Mouse (Mus musculus): ENCODE measurements around the gene Bicc1. TPM values are rescaled to one million over a fixed set of nuclear protein-coding genes. Genes with fewer than 3 reads are reported as not detected.

The Bicc1 gene
- 13.7 and 17.2 TPM in 2 replicates for polyA plus RNA-seq (2016; fragmentation: Nextera tagmentation; extraction: Ambion mirVana)

- H3K9me3 ChIP-seq (replicated peaks), result no peaks in the 10 kb centered on the region
- WGBS, result 1% methylated on average over 40 of the region's 69 CpGs
- H3K9ac ChIP-seq, result peak within 1 kb of the TSS; percentile 76
- H3K36me3 ChIP-seq, result no peaks in the 10 kb centered on the region
- H3K27ac ChIP-seq, result no peak within 1 kb of the TSS
- peak within 1 kb of the TSS; percentile 95 for H3K4me2 ChIP-seq (replicated peaks)
- H3K27me3 ChIP-seq, result peaks cover 19% of the 10 kb centered on the region
- peaks cover 6% of the 10 kb centered on the region; the same call in 1 of the 2 replicates for H3K4me1 ChIP-seq
- H3K4me3 ChIP-seq, result peak within 1 kb of the TSS; percentile 71
- peak; percentile 94 for ATAC-seq (ENCODE audit: low FRiP score)
Measured at GRCm38 (mm10) chr10:71159676-71160235, at the start of gene Bicc1. TSS of gene Bicc1 (minus strand) at chr10:71159700.

DNA sequence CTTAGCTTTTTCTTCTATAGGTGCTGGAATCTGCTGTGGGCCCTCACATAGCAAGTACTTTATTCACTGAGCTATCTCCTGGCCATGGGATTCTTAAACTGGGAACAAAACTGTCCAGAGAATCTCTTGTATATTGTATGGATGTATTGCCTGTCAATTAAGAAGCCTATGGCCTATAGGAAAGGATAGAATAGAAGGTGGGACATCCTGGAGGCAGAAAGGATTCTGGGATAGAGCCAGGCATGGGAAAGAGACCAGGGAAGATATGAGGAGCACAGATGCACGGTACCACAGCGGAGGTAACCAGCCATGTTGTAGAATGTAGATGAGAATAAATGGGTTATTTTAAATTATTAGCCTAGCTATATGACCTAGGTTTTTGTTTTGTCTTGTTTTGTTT is 42.0 kb upstream of the Bicc1 start:
- WGBS, result 92% methylated on average over 2 of the region's 2 CpGs
- H3K9me3 ChIP-seq (replicated peaks), result no peaks in the 10 kb centered on the region
- ATAC-seq (ENCODE audit: low FRiP score), result no peak

DNA sequence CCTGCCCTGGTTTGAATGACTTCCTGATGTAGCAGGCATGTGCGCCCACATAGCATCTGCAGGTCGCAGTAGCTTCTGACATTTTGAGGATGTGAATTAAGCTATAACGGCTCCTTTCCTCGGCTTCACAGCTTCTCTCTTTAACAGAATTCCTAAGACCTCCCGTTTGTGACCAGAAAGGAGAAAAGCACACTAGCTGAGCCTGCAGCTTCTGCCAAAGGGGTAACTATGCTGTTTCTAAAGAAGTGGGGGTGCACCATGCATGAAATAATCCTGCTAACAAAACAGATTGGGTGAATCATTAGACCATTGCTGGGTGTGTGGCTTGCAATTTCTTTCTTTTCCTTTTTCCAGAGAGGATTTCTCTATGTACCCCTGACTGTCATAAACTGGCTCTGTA is 41.5 kb upstream of the Bicc1 start:
- no peak overlapping the region for H3K9ac ChIP-seq
- ATAC-seq (ENCODE audit: low FRiP score), result no peak
- no peak overlapping the region for H3K4me2 ChIP-seq (replicated peaks)
- H3K36me3 ChIP-seq, result no peaks in the 10 kb centered on the region
- H3K4me1 ChIP-seq, result 0 out of 2 replicates have a peak, but pooled peaks cover 3% of the 10 kb centered on the region
- H3K4me3 ChIP-seq, result no peak overlapping the region
- H3K27me3 ChIP-seq, result no peaks in the 10 kb centered on the region
- no peak overlapping the region for H3K27ac ChIP-seq
- H3K9me3 ChIP-seq (replicated peaks), result no peaks in the 10 kb centered on the region
- WGBS, result 72% methylated on average over 5 of the region's 5 CpGs

More for the DNA sequence above, 42.0 kb upstream of the Bicc1 start:
- Histone ChIP-seq H3K36me3 (no peaks in the 10 kb centered on the region), H3K27me3 (no peaks in the 10 kb centered on the region), H3K4me2 (replicated peaks) (no peak overlapping the region), H3K4me1 (0 out of 2 replicates have a peak, but pooled peaks cover 3% of the 10 kb centered on the region), H3K9ac (no peak overlapping the region), H3K4me3 (no peak overlapping the region), H3K27ac (no peak overlapping the region)

DNA sequence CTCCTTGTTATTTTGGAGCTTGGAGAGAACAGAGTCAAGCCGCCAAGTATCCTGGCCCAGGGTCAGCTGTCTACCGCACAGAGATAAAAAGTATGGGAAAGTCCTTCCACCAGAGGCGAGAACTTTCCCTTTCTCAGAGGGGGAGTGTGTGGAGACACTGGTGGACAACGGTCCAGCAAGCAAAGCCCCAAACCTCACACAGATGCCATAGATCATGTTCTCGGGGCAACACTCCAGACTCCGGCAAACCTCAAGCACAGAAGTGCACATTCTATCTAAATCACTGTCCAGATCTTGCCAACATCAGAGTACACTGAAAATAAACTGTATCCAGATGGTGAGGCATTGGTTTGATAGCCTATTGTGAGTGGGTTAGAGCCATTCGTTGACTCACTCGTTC is 39.2 kb upstream of the Bicc1 start:
- Histone ChIP-seq H3K36me3 (no peaks in the 10 kb centered on the region), H3K4me1 (peaks cover 12% of the 10 kb centered on the region), H3K4me2 (replicated peaks) (no peak overlapping the region), H3K4me3 (no peak overlapping the region), H3K9me3 (replicated peaks) (no peaks in the 10 kb centered on the region), H3K27ac (no peak overlapping the region), H3K27me3 (no peaks in the 10 kb centered on the region), H3K9ac (no peak overlapping the region)
- ATAC-seq (ENCODE audit: low FRiP score), result no peak
- WGBS, result 93% methylated on average over 8 of the region's 8 CpGs

DNA sequence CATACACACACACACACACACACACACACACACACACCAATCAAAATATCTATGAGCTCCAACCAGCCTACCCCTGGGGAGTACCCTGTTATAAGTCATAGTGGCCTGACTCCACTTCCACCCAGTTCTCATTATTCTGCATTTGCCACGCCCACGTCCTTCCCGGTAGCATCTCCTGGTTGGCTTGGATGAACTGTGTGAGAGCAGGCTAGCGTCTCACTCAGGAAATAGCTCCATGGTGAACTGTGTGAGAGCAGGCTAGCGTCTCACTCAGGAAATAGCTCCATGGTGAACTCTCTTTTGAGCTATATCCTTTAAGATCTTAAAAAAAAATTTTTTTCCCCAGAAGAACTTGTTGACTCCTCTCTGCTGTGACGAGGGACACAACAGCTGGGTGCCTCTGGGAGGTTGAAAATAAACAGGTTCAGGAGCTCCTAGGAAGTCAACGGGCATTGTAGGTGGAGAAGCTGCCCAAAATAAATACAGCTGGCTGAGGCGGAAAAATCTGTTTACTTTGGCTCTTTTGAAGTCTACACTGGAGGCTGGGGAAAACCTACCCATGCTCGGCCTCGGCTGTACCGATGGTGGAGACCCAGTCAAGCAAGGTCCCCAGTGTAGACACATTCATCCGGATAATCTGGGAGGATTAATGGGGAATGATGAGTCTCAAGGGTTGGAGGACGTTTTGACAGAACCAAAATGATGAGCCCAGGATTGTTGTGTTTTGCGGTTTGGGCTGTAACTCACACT is 37.7 kb upstream of the Bicc1 start:
- Histone ChIP-seq H3K27ac (no peak overlapping the region), H3K36me3 (no peaks in the 10 kb centered on the region), H3K4me2 (replicated peaks) (no peak overlapping the region), H3K9me3 (replicated peaks) (no peaks in the 10 kb centered on the region), H3K4me3 (no peak overlapping the region), H3K27me3 (no peaks in the 10 kb centered on the region), H3K9ac (no peak overlapping the region), H3K4me1 (peaks cover 18% of the 10 kb centered on the region)
- no peak for ATAC-seq (ENCODE audit: low FRiP score)
- 69% methylated on average over 14 of the region's 14 CpGs for WGBS

DNA sequence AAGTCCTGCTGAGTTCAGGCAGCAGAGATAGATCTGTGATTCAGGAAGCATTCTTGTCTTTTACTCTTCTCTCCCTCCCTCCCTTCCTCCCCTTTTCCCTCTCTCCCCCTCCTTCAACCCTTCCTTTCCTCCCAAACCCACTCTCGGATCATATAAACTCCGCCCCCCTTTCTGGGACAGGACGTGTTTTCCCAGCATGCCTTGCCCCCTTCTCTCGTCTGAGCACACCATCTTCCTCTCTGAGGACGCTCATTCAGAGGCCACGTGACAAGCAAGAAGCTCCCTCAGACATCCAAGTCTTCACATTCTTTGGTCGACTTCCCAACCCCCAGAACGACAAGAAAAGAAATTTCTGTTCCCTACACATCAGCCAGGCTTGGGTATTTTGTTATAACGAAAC is 36.0 kb upstream of the Bicc1 start:
- Histone ChIP-seq H3K4me1 (peaks cover 15% of the 10 kb centered on the region), H3K9ac (no peak overlapping the region), H3K4me3 (no peak overlapping the region), H3K9me3 (replicated peaks) (0 out of 2 replicates have a peak, but pooled peaks cover 3% of the 10 kb centered on the region), H3K27me3 (no peaks in the 10 kb centered on the region), H3K27ac (no peak overlapping the region), H3K36me3 (no peaks in the 10 kb centered on the region), H3K4me2 (replicated peaks) (no peak overlapping the region; the same call in 1 of the 2 replicates)
- no peak for ATAC-seq (ENCODE audit: low FRiP score)
- whole genome bisulfite sequencing, result 52% methylated on average over 9 of the region's 9 CpGs

DNA sequence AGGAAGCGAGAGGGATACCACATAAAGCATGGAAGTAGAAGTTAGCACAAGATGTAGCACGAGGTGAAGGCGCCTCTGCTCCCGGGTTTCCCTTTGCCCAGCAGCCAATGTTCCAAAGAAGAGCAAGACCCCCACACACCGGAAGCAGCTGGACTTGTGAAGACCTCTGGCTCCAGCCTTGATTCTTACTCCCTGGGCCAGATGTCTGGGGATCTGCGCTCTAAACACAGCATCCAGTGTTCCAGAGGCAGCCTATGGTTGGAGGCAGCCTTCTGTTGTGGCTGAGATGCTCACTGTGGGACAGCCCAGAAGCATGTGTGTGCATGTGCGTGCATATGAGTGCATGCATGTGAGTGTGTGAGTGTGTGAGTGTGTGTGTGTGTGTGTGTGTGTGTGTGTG is 35.2 kb upstream of the Bicc1 start:
- Histone ChIP-seq H3K4me2 (replicated peaks) (no peak overlapping the region), H3K36me3 (no peaks in the 10 kb centered on the region), H3K4me3 (no peak overlapping the region), H3K9ac (no peak overlapping the region), H3K9me3 (replicated peaks) (0 out of 2 replicates have a peak, but pooled peaks cover 3% of the 10 kb centered on the region), H3K4me1 (peaks cover 15% of the 10 kb centered on the region), H3K27me3 (no peaks in the 10 kb centered on the region), H3K27ac (no peak overlapping the region)
- 81% methylated on average over 7 of the region's 7 CpGs for WGBS
- ATAC-seq (ENCODE audit: low FRiP score), result no peak

DNA sequence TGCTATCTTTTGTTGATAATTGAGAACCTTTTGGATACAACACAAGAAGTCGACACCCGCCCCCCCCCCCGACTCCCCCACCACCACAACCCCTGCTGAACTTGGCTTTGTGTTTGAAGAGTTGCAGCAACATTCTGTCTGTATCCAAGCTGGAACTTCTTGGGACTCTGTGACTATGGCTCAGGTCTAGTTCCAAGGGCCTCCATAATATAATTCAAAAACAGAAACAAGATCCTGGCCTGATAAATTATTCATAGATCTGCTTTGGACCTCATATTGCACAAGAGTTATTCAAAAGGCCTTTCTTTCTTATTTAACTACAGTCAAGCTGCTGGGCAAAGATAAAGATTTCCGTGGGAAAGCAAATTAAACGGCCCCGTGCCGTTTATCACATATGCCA is 33.8 kb upstream of the Bicc1 start:
- 47% methylated on average over 7 of the region's 7 CpGs for WGBS
- H3K27ac ChIP-seq, result 0 out of 2 replicates have a peak overlapping the region, but pooled peaks have one; percentile 52

DNA sequence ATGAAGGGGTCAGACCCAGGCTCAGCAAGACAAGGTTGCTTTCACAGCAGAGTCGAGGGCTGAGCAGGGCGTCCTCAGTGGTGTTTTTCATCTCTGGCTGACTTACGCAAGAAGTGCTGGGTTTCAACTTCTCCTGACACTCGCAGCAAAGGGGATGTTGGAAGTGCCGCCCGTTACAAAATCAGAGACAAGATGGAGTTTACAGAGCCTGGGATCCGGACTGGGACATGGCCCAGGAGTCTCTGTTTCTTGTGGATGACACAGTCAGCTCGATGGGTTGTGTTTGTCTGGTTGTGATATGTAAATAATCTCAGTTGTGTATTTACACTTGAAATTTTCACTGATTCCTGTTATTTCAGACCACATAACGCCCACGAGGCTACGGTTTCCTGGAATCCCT is 33.4 kb upstream of the Bicc1 start:
- 67% methylated on average over 11 of the region's 11 CpGs for WGBS
- no peak overlapping the region for H3K9ac ChIP-seq
- H3K36me3 ChIP-seq, result no peaks in the 10 kb centered on the region

More for the DNA sequence above, 33.8 kb upstream of the Bicc1 start:
- H3K4me1 ChIP-seq, result peaks cover 15% of the 10 kb centered on the region
- H3K9me3 ChIP-seq (replicated peaks), result 0 out of 2 replicates have a peak, but pooled peaks cover 3% of the 10 kb centered on the region
- ATAC-seq (ENCODE audit: low FRiP score), result no peak
- H3K27me3 ChIP-seq, result no peaks in the 10 kb centered on the region
- no peak overlapping the region for H3K4me2 ChIP-seq (replicated peaks)
- H3K4me3 ChIP-seq, result no peak overlapping the region
- H3K9ac ChIP-seq, result no peak overlapping the region
- H3K36me3 ChIP-seq, result no peaks in the 10 kb centered on the region

GRCm38 (mm10) chr10:71188681-71189080 is 29.2 kb upstream of the Bicc1 start:
- 0 out of 2 replicates have a peak, but pooled peaks cover 3% of the 10 kb centered on the region for H3K9me3 ChIP-seq (replicated peaks)
- peaks cover 6% of the 10 kb centered on the region for H3K4me1 ChIP-seq
- no peak overlapping the region for H3K27ac ChIP-seq
- H3K4me2 ChIP-seq (replicated peaks), result no peak overlapping the region
- H3K9ac ChIP-seq, result no peak overlapping the region
- H3K36me3 ChIP-seq, result no peaks in the 10 kb centered on the region
- H3K4me3 ChIP-seq, result no peak overlapping the region
- no peak for ATAC-seq (ENCODE audit: low FRiP score)
- H3K27me3 ChIP-seq, result no peaks in the 10 kb centered on the region
- 84% methylated on average over 4 of the region's 4 CpGs for WGBS

More for the DNA sequence above, 33.4 kb upstream of the Bicc1 start:
- no peak for ATAC-seq (ENCODE audit: low FRiP score)
- Histone ChIP-seq H3K27me3 (no peaks in the 10 kb centered on the region), H3K27ac (peak overlapping the region; percentile 52; the same call in 1 of the 2 replicates), H3K4me1 (peaks cover 15% of the 10 kb centered on the region), H3K9me3 (replicated peaks) (0 out of 2 replicates have a peak, but pooled peaks cover 3% of the 10 kb centered on the region), H3K4me2 (replicated peaks) (no peak overlapping the region), H3K4me3 (no peak overlapping the region)

- no peak for ATAC-seq (ENCODE audit: low FRiP score)
- WGBS, result 78% methylated on average over 7 of the region's 7 CpGs
- Histone ChIP-seq H3K4me2 (replicated peaks) (no peak overlapping the region), H3K4me1 (no peaks in the 10 kb centered on the region), H3K9ac (no peak overlapping the region), H3K27me3 (no peaks in the 10 kb centered on the region), H3K27ac (no peak overlapping the region), H3K4me3 (no peak overlapping the region), H3K9me3 (replicated peaks) (no peaks in the 10 kb centered on the region), H3K36me3 (no peaks in the 10 kb centered on the region)
Measured at GRCm38 (mm10) chr10:71185059-71185458, 25.6 kb upstream of the Bicc1 start.

DNA sequence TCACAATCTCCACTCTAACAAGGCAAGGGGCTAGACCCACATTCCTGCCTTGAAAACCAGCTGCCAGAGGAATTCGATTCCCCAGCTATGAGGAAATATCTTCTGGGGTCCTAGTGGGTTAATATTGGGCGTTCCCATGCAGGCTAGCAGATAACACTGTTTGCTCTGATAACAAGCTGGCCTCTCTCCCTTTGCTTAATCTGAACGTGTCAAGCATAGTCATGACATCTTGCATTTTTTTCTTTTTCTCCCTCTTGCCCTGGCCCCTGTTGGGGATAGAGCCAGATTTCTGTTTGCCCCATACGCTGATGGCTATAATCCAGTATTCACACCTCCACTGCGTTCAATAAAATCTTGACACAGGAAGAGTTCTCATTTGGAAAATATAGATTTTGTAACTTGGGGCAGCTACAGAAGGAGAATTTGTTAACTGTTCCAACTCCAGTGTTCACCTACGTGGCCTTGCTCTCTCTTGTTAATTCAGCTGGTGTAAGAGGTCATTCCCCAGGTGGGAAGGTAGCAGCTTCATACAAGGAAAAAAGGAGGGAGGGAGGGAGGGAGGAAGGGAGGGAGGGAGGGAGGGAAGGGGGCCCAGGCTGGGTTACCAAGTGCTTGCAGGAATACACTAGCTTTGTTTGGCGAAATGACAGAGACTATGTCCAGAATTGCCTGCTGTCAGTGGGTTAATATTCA is 24.0 kb upstream of the Bicc1 start:
- Histone ChIP-seq H3K9ac (no peak overlapping the region), H3K9me3 (replicated peaks) (no peaks in the 10 kb centered on the region)
- WGBS, result 66% methylated on average over 7 of the region's 7 CpGs

More for the DNA sequence above, 24.0 kb upstream of the Bicc1 start:
- H3K4me3 ChIP-seq, result no peak overlapping the region
- no peak overlapping the region for H3K27ac ChIP-seq
- H3K4me1 ChIP-seq, result no peaks in the 10 kb centered on the region
- ATAC-seq (ENCODE audit: low FRiP score), result no peak
- no peaks in the 10 kb centered on the region for H3K27me3 ChIP-seq
- H3K4me2 ChIP-seq (replicated peaks), result no peak overlapping the region
- H3K36me3 ChIP-seq, result no peaks in the 10 kb centered on the region

Measured in hindbrain, embryonic 12.5 days (tissue).